Mouse (Mus musculus): ENCODE results near the gene Aff4. TPM values are rescaled to one million over a fixed set of nuclear protein-coding genes. Genes with fewer than 3 reads are reported as not detected.
A peak's percentile ranks its signal among the peaks of the same experiment; 100 is the strongest.

Aff4 gene
- 12.1 TPM for polyA plus RNA-seq (2012; fragmentation: generic; extraction: Trizol)
- long read RNA-seq, experiment 1, partial matches to known transcripts: 2 of 9 reads
- long read RNA-seq, experiment 1, other reads (novel, unspliced or antisense): 7 of 9 reads
- long read RNA-seq, experiment 2, full-length matches to known transcripts: 5 of 38 reads
- long read RNA-seq, experiment 2, partial matches to known transcripts: 16 of 38 reads
- long read RNA-seq, experiment 2, other reads (novel, unspliced or antisense): 17 of 38 reads

DNA sequence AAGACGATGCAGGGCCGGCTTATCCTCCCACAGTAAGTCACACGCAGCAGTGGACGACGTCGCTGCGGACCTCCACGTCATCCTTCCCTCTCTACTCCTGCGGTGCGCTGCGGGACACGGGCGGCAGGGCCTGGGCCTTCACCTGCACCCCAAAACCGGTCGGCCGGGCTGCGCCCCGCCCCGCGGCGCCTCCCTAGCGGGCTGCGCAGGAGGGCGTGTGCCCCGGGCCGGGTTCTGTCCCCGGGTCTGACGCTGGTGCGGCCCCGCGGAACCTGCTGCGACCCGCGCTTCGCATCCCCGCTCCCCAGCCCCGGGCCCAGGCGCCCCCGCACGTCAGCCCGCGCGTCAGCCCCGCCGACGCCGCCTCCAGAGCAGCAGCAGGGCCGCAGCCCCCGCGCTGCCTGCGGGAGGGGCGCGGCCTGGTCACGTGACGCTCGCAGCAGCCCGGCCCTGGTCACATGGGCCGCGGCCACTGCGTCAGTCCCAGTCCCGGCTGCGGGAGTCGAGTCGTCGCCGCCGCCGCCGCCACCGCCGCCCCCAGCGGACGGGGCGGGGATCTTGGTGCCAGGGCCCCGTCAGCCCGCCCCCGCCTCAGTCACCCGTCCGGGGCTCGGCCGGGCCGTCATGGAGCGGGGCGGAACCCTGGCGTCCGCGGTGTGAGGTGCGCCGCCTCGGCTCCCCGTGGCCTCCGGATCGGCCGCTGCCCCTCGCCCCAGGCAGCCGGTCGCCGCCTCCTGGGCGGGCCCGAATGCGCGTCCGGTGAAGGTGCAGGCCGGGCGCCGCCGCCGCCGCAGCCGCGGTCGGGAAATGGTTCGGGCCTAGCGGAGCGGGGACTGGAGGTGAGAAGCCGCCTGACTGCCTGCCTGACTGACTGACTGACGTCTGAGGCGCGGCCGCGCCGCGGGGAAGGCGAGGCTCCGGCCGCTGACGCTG, at the start of gene Aff4:
Gene Aff4 (plus strand): TSS at position 543 of the 933 bp plus-strand sequence.
- Histone ChIP-seq H3ac (ENCODE audit: control insufficient read depth, insufficient read length, low read depth) (peak within 1 kb of the TSS; percentile 96), H3K4me3 (ENCODE audit: insufficient read depth, poor library complexity, severe bottlenecking) (peak within 1 kb of the TSS; percentile 96), H3K27me3 (ENCODE audit: control insufficient read depth, insufficient read depth, insufficient read length) (no peaks in the 10 kb centered on the region), H3K79me2 (ENCODE audit: control insufficient read depth, insufficient read depth) (peaks cover 49% of the 10 kb centered on the region), H3K79me3 (ENCODE audit: low read depth) (peaks cover 42% of the 10 kb centered on the region), H3K36me3 (ENCODE audit: control insufficient read depth, insufficient read depth) (peaks cover 16% of the 10 kb centered on the region)
- TF ChIP-seq MYOD1 (IDR thresholded peaks at IDR 0.05; ENCODE audit: control insufficient read depth, insufficient read length, low read depth): no peak
- peak; percentile 27 for TF ChIP-seq MAX (IDR thresholded peaks at IDR 0.05)
- TF ChIP-seq CEBPB (IDR thresholded peaks at IDR 0.05; ENCODE audit: low read depth): no peak
- TF ChIP-seq USF1 (IDR thresholded peaks at IDR 0.05; ENCODE audit: low read depth): peak; percentile 87
- no peak for TF ChIP-seq FOSL1 (IDR thresholded peaks at IDR 0.05; ENCODE audit: insufficient read depth, low read length, poor library complexity, severe bottlenecking)

DNA sequence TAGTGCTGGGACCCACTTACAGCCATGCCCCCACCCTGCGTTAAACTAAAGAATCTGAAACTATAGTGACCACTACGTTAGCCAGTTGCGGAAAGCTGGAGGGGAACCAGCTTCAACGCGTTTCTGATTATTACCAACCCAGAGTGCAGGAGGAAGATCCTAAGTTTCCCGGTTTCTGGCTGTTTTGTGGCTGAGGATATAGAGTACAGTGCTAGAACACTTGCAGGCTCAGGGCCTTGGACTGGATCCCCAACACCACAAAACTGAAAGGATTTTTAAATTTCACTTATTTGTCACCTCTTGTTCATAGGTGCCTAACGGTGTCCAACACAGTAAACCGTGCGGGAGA, 49.5 kb upstream of the Aff4 start:
- H3K4me3 ChIP-seq (ENCODE audit: insufficient read depth, poor library complexity, severe bottlenecking): peak overlapping the region; percentile 99
- no peaks in the 10 kb centered on the region for H3K27me3 ChIP-seq (ENCODE audit: control insufficient read depth, insufficient read depth, insufficient read length)
- TF ChIP-seq CTCF (IDR thresholded peaks at IDR 0.05; ENCODE audit: control insufficient read depth, insufficient read depth, insufficient read length) (no peak), MYOG (IDR thresholded peaks at IDR 0.05; ENCODE audit: control insufficient read depth, extremely low read depth, insufficient read length) (no peak)
- H3ac ChIP-seq (ENCODE audit: control insufficient read depth, insufficient read length, low read depth): peak overlapping the region; percentile 56
- peaks cover 29% of the 10 kb centered on the region for H3K36me3 ChIP-seq (ENCODE audit: control insufficient read depth, insufficient read depth)
- peaks cover 35% of the 10 kb centered on the region for H3K79me3 ChIP-seq (ENCODE audit: low read depth)
- H3K79me2 ChIP-seq (ENCODE audit: control insufficient read depth, insufficient read depth): peaks cover 42% of the 10 kb centered on the region

- Histone ChIP-seq H3K79me2 (ENCODE audit: control insufficient read depth, insufficient read depth) (peaks cover 11% of the 10 kb centered on the region), H3K4me3 (ENCODE audit: insufficient read depth, poor library complexity, severe bottlenecking) (no peak overlapping the region), H3ac (ENCODE audit: control insufficient read depth, insufficient read length, low read depth) (no peak overlapping the region), H3K79me3 (ENCODE audit: low read depth) (peaks cover 4% of the 10 kb centered on the region), H3K36me3 (ENCODE audit: control insufficient read depth, insufficient read depth) (no peaks in the 10 kb centered on the region), H3K27me3 (ENCODE audit: control insufficient read depth, insufficient read depth, insufficient read length) (no peaks in the 10 kb centered on the region)
- no peak for TF ChIP-seq USF1 (IDR thresholded peaks at IDR 0.05; ENCODE audit: low read depth)
- TF ChIP-seq MAX (IDR thresholded peaks at IDR 0.05): no peak
- TF ChIP-seq FOSL1 (IDR thresholded peaks at IDR 0.05; ENCODE audit: insufficient read depth, low read length, poor library complexity, severe bottlenecking): no peak
These were observed 46.4 kb upstream of the Aff4 start for GRCm38 (mm10) chr11:53304044-53304840.

DNA sequence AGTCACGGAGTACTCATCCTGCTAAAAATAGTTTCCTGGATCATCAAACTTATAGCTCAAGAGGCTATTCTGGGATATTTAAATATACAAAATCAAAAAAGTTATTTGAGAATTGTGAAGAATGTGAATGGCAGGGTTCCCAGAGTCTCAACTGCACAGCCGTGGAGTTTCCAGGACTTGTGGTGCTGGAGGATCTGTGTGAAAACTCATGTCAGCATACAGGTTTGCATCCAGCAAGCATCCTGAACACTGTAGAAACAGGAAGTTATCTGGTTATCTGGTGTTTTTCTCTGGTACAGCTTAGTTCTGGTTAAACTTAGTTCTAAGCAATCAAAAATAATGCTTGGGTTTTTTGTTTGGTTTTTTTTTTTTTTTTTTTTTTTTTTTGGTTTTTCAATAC, 43.7 kb upstream of the Aff4 start:
- H3K79me3 ChIP-seq (ENCODE audit: low read depth): no peaks in the 10 kb centered on the region
- no peak overlapping the region for H3ac ChIP-seq (ENCODE audit: control insufficient read depth, insufficient read length, low read depth)
- no peaks in the 10 kb centered on the region for H3K79me2 ChIP-seq (ENCODE audit: control insufficient read depth, insufficient read depth)
- H3K36me3 ChIP-seq (ENCODE audit: control insufficient read depth, insufficient read depth): no peaks in the 10 kb centered on the region
- no peak overlapping the region for H3K4me3 ChIP-seq (ENCODE audit: insufficient read depth, poor library complexity, severe bottlenecking)
- H3K27me3 ChIP-seq (ENCODE audit: control insufficient read depth, insufficient read depth, insufficient read length): no peaks in the 10 kb centered on the region
- TF ChIP-seq MAX (IDR thresholded peaks at IDR 0.05) (no peak), MYOG (IDR thresholded peaks at IDR 0.05; ENCODE audit: control insufficient read depth, extremely low read depth, insufficient read length) (no peak), CEBPB (IDR thresholded peaks at IDR 0.05; ENCODE audit: low read depth) (no peak), MYOD1 (IDR thresholded peaks at IDR 0.05; ENCODE audit: control insufficient read depth, insufficient read length, low read depth) (no peak), FOSL1 (IDR thresholded peaks at IDR 0.05; ENCODE audit: insufficient read depth, low read length, poor library complexity, severe bottlenecking) (no peak), USF1 (IDR thresholded peaks at IDR 0.05; ENCODE audit: low read depth) (no peak), CTCF (IDR thresholded peaks at IDR 0.05; ENCODE audit: control insufficient read depth, insufficient read depth, insufficient read length) (no peak)

- Histone ChIP-seq H3K79me3 (ENCODE audit: low read depth) (no peaks in the 10 kb centered on the region), H3ac (ENCODE audit: control insufficient read depth, insufficient read length, low read depth) (no peak overlapping the region), H3K79me2 (ENCODE audit: control insufficient read depth, insufficient read depth) (no peaks in the 10 kb centered on the region), H3K4me3 (ENCODE audit: insufficient read depth, poor library complexity, severe bottlenecking) (no peak overlapping the region), H3K27me3 (ENCODE audit: control insufficient read depth, insufficient read depth, insufficient read length) (no peaks in the 10 kb centered on the region), H3K36me3 (ENCODE audit: control insufficient read depth, insufficient read depth) (no peaks in the 10 kb centered on the region)
- no peak for TF ChIP-seq MYOG (IDR thresholded peaks at IDR 0.05; ENCODE audit: control insufficient read depth, extremely low read depth, insufficient read length)
These were observed 43.0 kb upstream of the Aff4 start for GRCm38 (mm10) chr11:53307558-53308065.

Data from C2C12 (cell line).